Mouse (Mus musculus) stomach, embryonic 16.5 days (tissue): ENCODE data around the gene Vav3. TPM values are rescaled to one million over a fixed set of nuclear protein-coding genes. Genes with fewer than 3 reads are reported as not detected.
A peak's percentile ranks its signal among the peaks of the same experiment; 100 is the strongest.

ENCODE experiments used
- ATAC-seq: fragments of 200-750 bp; cut with Nextera tagmentation; 2 replicates; pipeline ENCODE4 v1.8.0; 2017; ENCODE audit warnings: moderate number of reproducible peaks, moderate TSS enrichment; ENCODE audit not compliant: insufficient read depth, low FRiP score
- H3K27ac ChIP-seq: fragments of 300-500 bp; sonication (generic); 2 replicates; pipeline ENCODE4 v1.5.1; 2014; ENCODE audit warnings: low read length
- H3K27me3 ChIP-seq: fragments of 300-500 bp; sonication (generic); 2 replicates; pipeline ENCODE4 v1.6.1; 2014; ENCODE audit warnings: low read length, control low read depth, mixed read lengths; ENCODE audit not compliant: control insufficient read depth, insufficient read depth
- H3K36me3 ChIP-seq: fragments of 300-500 bp; sonication (generic); 2 replicates; pipeline ENCODE4 v1.6.1; 2014; ENCODE audit warnings: low read length; ENCODE audit not compliant: control insufficient read depth, insufficient read depth
- H3K4me1 ChIP-seq: fragments of 300-500 bp; sonication (generic); 2 replicates; pipeline ENCODE4 v1.6.1; 2014; ENCODE audit warnings: low read length, control low read depth, mixed read lengths; ENCODE audit not compliant: control insufficient read depth, insufficient read depth
- H3K4me2 ChIP-seq: fragments of 300-500 bp; sonication (generic); 2 replicates; pipeline ENCODE4 v1.6.1; 2014; ENCODE audit warnings: low read depth, low read length, mixed read lengths
- H3K4me3 ChIP-seq: fragments of 300-500 bp; sonication (generic); replicated peaks from 2 replicates; pipeline ENCODE4 v1.5.1; 2014; ENCODE audit warnings: mild to moderate bottlenecking, low read length
- H3K9ac ChIP-seq: fragments of 300-500 bp; sonication (generic); 2 replicates; pipeline ENCODE4 v1.6.1; 2014; ENCODE audit warnings: low read length
- H3K9me3 ChIP-seq: fragments of 300-500 bp; sonication (generic); replicated peaks from 2 replicates; pipeline ENCODE4 v1.6.1; 2016; ENCODE audit warnings: low read length, control low read depth; ENCODE audit not compliant: control insufficient read depth
- WGBS: fragments of 180-500 bp; shearing (Covaris S2); extraction: QIAGEN DNeasy Blood & Tissue Kit; methylation state at CpG from one replicate; pipeline ENCODE4 v1.1.7; 2014; 5-methylcytosine and 5-hydroxymethylcytosine counted together
- polyA plus RNA-seq: library from polyadenylated mRNA; unstranded; fragments of >200 nt; fragmentation: Nextera tagmentation; extraction: Ambion mirVana; gene quantifications from 2 replicates; pipeline ENCODE4 v1.2.1, GENCODE M21; 2015

Gene Vav3
- polyA plus RNA-seq, 1 experiment from 2014 or later = 20.5 TPM

DNA sequence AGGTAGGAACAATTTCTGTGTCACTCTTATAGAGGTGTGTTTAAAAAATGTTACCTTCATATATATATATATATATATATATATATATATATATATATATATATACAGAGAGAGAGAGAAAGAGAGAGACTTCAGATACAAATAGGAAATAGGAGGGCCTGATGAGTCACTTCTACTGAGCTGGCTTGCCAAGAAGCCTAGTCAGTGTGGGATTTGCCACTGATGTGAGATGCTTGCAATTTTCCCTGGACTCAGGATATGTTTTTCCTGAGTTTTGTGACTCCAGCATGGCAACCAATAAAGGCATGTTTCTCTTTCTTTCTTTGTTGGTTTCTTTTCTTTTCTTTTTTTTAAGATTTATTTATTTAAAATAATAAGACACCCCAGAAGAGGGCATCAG, 374.0 kb downstream of the Vav3 start:
- Histone ChIP-seq H3K9ac (no peak overlapping the region), H3K9me3 (no peaks in the 10 kb centered on the region), H3K4me1 (no peaks in the 10 kb centered on the region), H3K36me3 (no peaks in the 10 kb centered on the region), H3K4me2 (no peak overlapping the region), H3K27ac (no peak overlapping the region), H3K27me3 (no peaks in the 10 kb centered on the region), H3K4me3 (no peak overlapping the region)
- ATAC-seq = no peak

- Histone ChIP-seq H3K9me3 (no peaks in the 10 kb centered on the region), H3K27ac (no peak overlapping the region), H3K4me1 (no peaks in the 10 kb centered on the region), H3K27me3 (no peaks in the 10 kb centered on the region), H3K36me3 (no peaks in the 10 kb centered on the region), H3K9ac (no peak overlapping the region), H3K4me3 (no peak overlapping the region), H3K4me2 (no peak overlapping the region)
- WGBS = 82% methylated on average over 3 of the region's 3 CpGs
- no peak for ATAC-seq
These were observed 381.3 kb downstream of the Vav3 start for GRCm38 (mm10) chr3:109721753-109722152.

GRCm38 (mm10) chr3:109726776-109727175, 386.3 kb downstream of the Vav3 start:
- Histone ChIP-seq H3K4me2 (no peak overlapping the region), H3K9me3 (no peaks in the 10 kb centered on the region), H3K4me1 (no peaks in the 10 kb centered on the region), H3K4me3 (no peak overlapping the region), H3K36me3 (no peaks in the 10 kb centered on the region), H3K27me3 (no peaks in the 10 kb centered on the region), H3K27ac (no peak overlapping the region), H3K9ac (no peak overlapping the region)
- 93% methylated on average over 1 of the region's 1 CpGs for WGBS
- no peak for ATAC-seq

- Histone ChIP-seq H3K27me3 (no peaks in the 10 kb centered on the region), H3K36me3 (no peaks in the 10 kb centered on the region), H3K9ac (no peak overlapping the region), H3K9me3 (no peaks in the 10 kb centered on the region), H3K4me1 (no peaks in the 10 kb centered on the region), H3K4me2 (no peak overlapping the region), H3K4me3 (no peak overlapping the region), H3K27ac (no peak overlapping the region)
- ATAC-seq = no peak
- 77% methylated on average over 5 of the region's 5 CpGs for WGBS
These were observed 391.3 kb downstream of the Vav3 start for GRCm38 (mm10) chr3:109731592-109732230.

DNA sequence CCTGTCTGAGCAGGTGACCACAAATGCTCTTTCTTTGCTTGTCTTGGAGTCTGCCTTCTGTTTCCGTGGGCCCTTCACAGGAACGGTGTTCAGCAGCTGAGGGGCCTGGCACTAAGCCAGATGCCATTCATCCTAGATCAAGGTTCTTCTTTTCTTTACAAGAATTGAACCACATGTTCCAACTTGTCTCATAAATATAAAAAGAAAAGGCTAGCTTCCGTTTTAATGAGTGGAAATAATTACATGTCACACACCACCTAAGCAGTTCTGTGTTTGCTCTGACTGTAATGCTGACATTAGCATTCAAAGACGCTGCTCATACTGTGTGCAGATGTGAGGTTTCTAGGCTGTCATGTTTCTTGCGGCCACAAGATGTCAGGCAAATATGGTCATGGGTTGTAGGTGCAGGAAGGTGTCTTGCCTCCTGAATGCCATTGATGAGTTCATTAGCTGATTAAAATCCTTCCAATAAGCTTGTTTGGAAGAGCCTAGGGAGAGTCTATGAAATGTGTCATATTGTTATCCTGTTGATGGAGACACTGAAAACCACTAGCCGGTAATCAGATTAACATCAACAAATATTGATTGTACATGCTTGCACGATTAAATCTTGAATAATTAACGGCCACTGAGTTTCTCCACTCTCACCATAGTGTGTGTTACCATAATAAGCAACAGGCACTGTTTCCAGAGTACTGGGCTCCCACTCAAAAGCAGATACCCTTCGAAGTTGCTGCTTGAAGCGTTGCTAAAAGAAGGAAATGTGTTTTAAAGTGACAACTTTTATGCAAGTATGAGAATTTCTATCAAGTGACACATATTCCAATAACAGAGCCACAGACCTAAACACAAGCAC, 392.1 kb downstream of the Vav3 start:
- H3K36me3 ChIP-seq = no peaks in the 10 kb centered on the region
- no peak overlapping the region for H3K4me3 ChIP-seq
- no peak overlapping the region for H3K4me2 ChIP-seq
- no peak overlapping the region for H3K27ac ChIP-seq
- H3K9me3 ChIP-seq = no peaks in the 10 kb centered on the region
- WGBS = 41% methylated on average over 10 of the region's 10 CpGs
- no peaks in the 10 kb centered on the region for H3K27me3 ChIP-seq
- H3K4me1 ChIP-seq = no peaks in the 10 kb centered on the region
- peak; percentile 75; the same call in 1 of the 2 replicates for ATAC-seq
- H3K9ac ChIP-seq = no peak overlapping the region

Other genes with a start within 250 kb of the Vav3 start
- 45.2 and 48.3 TPM in 2 replicates for gene Slc25a24, start 217.5 kb upstream of the Vav3 start, polyA plus RNA-seq